Mouse (Mus musculus) thymus, adult 2 months (tissue): ENCODE data around the gene Bax. TPM values are rescaled to one million over a fixed set of nuclear protein-coding genes. Genes with fewer than 3 reads are reported as not detected.
A peak's percentile ranks its signal among the peaks of the same experiment; 100 is the strongest.

Experiments
- DNase-seq: peaks from one replicate; pipeline ENCODE4 v3.0.0; 2021
- H3K27ac ChIP-seq: fragments of 200-500 bp; 2 replicates; pipeline ENCODE4 v1.5.1; 2012; ENCODE audit warnings: low read length, control low read depth; ENCODE audit not compliant: control insufficient read depth, insufficient read depth
- H3K27me3 ChIP-seq: fragments of 200-500 bp; 2 replicates; pipeline ENCODE4 v1.6.1; 2012; ENCODE audit warnings: mild to moderate bottlenecking, low read length, moderate library complexity, mixed read lengths; ENCODE audit not compliant: control insufficient read depth, insufficient read depth
- H3K36me3 ChIP-seq: fragments of 200-500 bp; 2 replicates; pipeline ENCODE4 v1.6.1; 2012; ENCODE audit warnings: mild to moderate bottlenecking, low read length, moderate library complexity; ENCODE audit not compliant: control insufficient read depth, insufficient read depth
- H3K4me1 ChIP-seq: fragments of 200-500 bp; replicated peaks from 2 replicates; pipeline ENCODE4 v1.6.1; 2012; ENCODE audit warnings: low read length; ENCODE audit not compliant: control insufficient read depth, insufficient read depth
- H3K4me3 ChIP-seq: fragments of 200-500 bp; 2 replicates; pipeline ENCODE4 v1.5.1; 2012; ENCODE audit warnings: mild to moderate bottlenecking, low read length, control low read depth, moderate library complexity; ENCODE audit not compliant: control insufficient read depth, insufficient read depth
- CTCF ChIP-seq: fragments of 200-500 bp; IDR thresholded peaks from 2 replicates; pipeline ENCODE4 v1.5.1; 2012; ENCODE audit warnings: mild to moderate bottlenecking, control low read depth, low read length, moderate library complexity, borderline replicate concordance; ENCODE audit not compliant: control insufficient read depth, poor library complexity, insufficient read depth; ENCODE audit errors: extremely low read depth
- POLR2A ChIP-seq: fragments of 200-500 bp; IDR thresholded peaks from 2 replicates; pipeline ENCODE4 v1.6.1; 2012; ENCODE audit warnings: mild to moderate bottlenecking, low read length, control low read depth, moderate library complexity; ENCODE audit not compliant: control insufficient read depth, poor library complexity, insufficient read depth; ENCODE audit errors: extremely low read depth
- whole genome bisulfite sequencing: fragments of 180-500 bp; shearing (Covaris S2); methylation state at CpG from one replicate; pipeline ENCODE4 v1.1.7; 2018; 5-methylcytosine and 5-hydroxymethylcytosine counted together
- polyA plus RNA-seq: library from polyadenylated mRNA; depleted of rRNA; stranded (reverse); fragments of >200 nt; gene quantifications from 2 replicates; pipeline ENCODE4 v1.2.3, GENCODE M21; 2012

Bax gene
- polyA plus RNA-seq, 1 experiment, result 184 TPM

GRCm38 (mm10) chr7:45419859-45420614 lies 46.7 kb downstream of the Bax start:
- no peak for TF ChIP-seq CTCF
- TF ChIP-seq POLR2A, result no peak
- Histone ChIP-seq H3K27ac (no peak overlapping the region), H3K4me1 (peaks cover 9% of the 10 kb centered on the region), H3K4me3 (no peak overlapping the region), H3K27me3 (peaks cover 13% of the 10 kb centered on the region; the same call in 1 of the 2 replicates), H3K36me3 (peaks cover 42% of the 10 kb centered on the region)
- WGBS, result 68% methylated on average over 27 of the region's 27 CpGs
- no peak for DNase-seq

- H3K27me3 ChIP-seq, result peaks cover 23% of the 10 kb centered on the region
- peaks cover 27% of the 10 kb centered on the region for H3K4me1 ChIP-seq
- no peak for TF ChIP-seq POLR2A
- TF ChIP-seq CTCF, result no peak
These were observed 48.7 kb downstream of the Bax start for GRCm38 (mm10) chr7:45417962-45418492.

GRCm38 (mm10) chr7:45415636-45416035 lies 51.1 kb downstream of the Bax start:
- H3K27ac ChIP-seq, result no peak overlapping the region
- peaks cover 23% of the 10 kb centered on the region for H3K27me3 ChIP-seq
- H3K4me3 ChIP-seq, result no peak overlapping the region
- H3K36me3 ChIP-seq, result no peaks in the 10 kb centered on the region
- TF ChIP-seq POLR2A, result no peak
- no peak for TF ChIP-seq CTCF
- peaks cover 27% of the 10 kb centered on the region for H3K4me1 ChIP-seq
- WGBS, result 7% methylated on average over 37 of the region's 37 CpGs
- no peak for DNase-seq

More at GRCm38 (mm10) chr7:45417962-45418492, 48.7 kb downstream of the Bax start:
- no peak for DNase-seq
- H3K4me3 ChIP-seq, result no peak overlapping the region
- WGBS, result 17% methylated on average over 13 of the region's 13 CpGs
- no peak overlapping the region for H3K27ac ChIP-seq
- H3K36me3 ChIP-seq, result peaks cover 22% of the 10 kb centered on the region

- Histone ChIP-seq H3K27me3 (peaks cover 23% of the 10 kb centered on the region), H3K4me1 (peaks cover 27% of the 10 kb centered on the region), H3K4me3 (no peak overlapping the region), H3K27ac (no peak overlapping the region), H3K36me3 (no peaks in the 10 kb centered on the region)
- no peak for DNase-seq
- no peak for TF ChIP-seq CTCF
- TF ChIP-seq POLR2A, result no peak
- WGBS, result 27% methylated on average over 12 of the region's 12 CpGs
These were observed 51.9 kb downstream of the Bax start for GRCm38 (mm10) chr7:45414740-45415224.

GRCm38 (mm10) chr7:45413864-45414739 lies 52.6 kb downstream of the Bax start:
- H3K27ac ChIP-seq, result no peak overlapping the region

GRCm38 (mm10) chr7:45413113-45413863 lies 53.4 kb downstream of the Bax start, which contains the start of gene Ntf5:
Gene Ntf5, plus strand, starts transcription at chr7:45413695.
- Histone ChIP-seq H3K27me3 (peaks cover 22% of the 10 kb centered on the region), H3K36me3 (no peaks in the 10 kb centered on the region), H3K4me1 (peaks cover 27% of the 10 kb centered on the region), H3K4me3 (peak within 1 kb of the TSS; percentile 32), H3K27ac (no peak within 1 kb of the TSS)
- no peak for DNase-seq
- TF ChIP-seq POLR2A (no peak), CTCF (no peak)
- 9% methylated on average over 45 of the region's 45 CpGs for WGBS

More at GRCm38 (mm10) chr7:45413864-45414739, 52.6 kb downstream of the Bax start:
- no peak for TF ChIP-seq POLR2A
- no peak for TF ChIP-seq CTCF
- Histone ChIP-seq H3K4me3 (peak overlapping the region; percentile 32), H3K27me3 (peaks cover 23% of the 10 kb centered on the region), H3K36me3 (no peaks in the 10 kb centered on the region), H3K4me1 (peaks cover 27% of the 10 kb centered on the region)
- WGBS, result 3% methylated on average over 27 of the region's 27 CpGs
- DNase-seq, result no peak
